Mouse (Mus musculus): Measurements from ENCODE around the gene Zc3h18. TPM values are rescaled to one million over a fixed set of nuclear protein-coding genes. Genes with fewer than 3 reads are reported as not detected.

Zc3h18 gene
- polyA plus RNA-seq (2015; fragmentation: Nextera tagmentation; extraction: Ambion mirVana) = 47.4 and 52.2 TPM in 2 replicates

DNA sequence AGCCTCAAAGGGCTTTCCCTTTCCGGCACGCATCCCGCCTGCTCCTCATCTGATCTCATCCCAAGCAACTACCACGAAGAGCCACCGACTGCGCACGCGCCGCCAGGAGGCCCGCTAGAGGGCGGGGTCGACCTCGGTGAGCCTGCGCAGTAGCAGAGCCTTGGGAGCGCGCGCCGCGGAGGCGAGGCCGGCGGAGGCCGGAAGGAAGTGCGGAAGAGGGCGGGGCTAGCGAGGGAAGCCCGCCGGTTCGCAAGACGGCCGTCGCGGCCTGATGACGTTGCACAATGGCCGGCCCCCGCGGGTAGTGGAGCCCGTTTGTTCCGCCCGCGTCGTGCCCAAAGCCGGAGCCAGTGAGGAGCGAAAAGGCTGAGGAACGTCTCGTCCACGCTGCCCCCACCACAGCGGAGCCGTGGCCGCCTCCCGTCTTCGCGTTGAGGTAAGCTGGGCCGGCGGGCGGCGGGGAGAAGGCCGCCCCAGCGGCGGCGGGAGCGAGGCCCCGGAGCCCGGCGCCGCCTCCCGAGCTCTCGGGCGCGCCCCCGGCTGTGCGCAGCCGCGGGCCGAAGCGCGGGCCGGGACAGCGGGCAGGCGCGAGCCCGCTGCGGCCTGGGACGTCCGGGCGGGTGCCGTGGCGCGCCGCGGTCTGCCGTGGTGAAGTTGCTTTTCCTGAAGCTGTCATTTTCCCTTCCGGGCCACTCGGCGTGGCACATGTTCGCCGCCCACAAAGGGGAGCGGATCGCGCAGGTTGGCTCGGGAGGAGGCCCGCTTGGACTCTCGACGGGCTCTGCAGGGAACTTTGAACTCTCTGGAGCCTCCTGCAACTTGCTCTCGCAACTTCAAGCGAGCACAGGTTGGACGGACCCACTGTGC, at the start of gene Zc3h18:
Gene Zc3h18, plus strand, starts transcription at position 245 of the 867 bp plus-strand sequence.
- H3K4me3 ChIP-seq = peak within 1 kb of the TSS; percentile 96
- H3K4me2 ChIP-seq = peak within 1 kb of the TSS; percentile 91
- WGBS = under 1% methylated on average over 98 of the region's 107 CpGs
- H3K4me1 ChIP-seq = peaks cover 27% of the 10 kb centered on the region
- peak within 1 kb of the TSS; percentile 86 for H3K27ac ChIP-seq
- peak; percentile 95 for ATAC-seq
- peak within 1 kb of the TSS; percentile 89 for H3K9ac ChIP-seq
- peaks cover 22% of the 10 kb centered on the region for H3K36me3 ChIP-seq (ENCODE audit: poor library complexity, severe bottlenecking)
- H3K27me3 ChIP-seq = no peaks in the 10 kb centered on the region
- no peaks in the 10 kb centered on the region for H3K9me3 ChIP-seq (replicated peaks)

DNA sequence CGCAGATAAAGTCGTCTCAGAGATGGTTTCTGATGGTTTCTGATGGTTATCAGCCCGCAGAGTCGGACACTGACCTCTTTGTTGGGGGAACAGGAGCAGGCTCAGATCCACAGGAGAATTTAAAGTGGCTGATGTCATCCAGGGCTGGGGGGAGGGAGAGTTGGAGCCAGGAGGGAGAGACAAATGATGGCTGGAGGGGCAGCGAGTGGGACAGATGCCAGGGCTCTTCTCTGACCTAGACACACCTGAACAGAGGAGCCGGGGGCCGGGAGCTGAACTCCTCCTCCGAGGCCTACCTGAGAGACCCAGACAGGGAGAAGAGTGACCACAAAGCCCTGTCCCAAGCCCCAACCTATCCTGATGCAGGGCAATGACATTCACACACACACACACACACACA, 47.3 kb upstream of the Zc3h18 start:
- ATAC-seq = no peak
- no peaks in the 10 kb centered on the region for H3K36me3 ChIP-seq (ENCODE audit: poor library complexity, severe bottlenecking)
- no peaks in the 10 kb centered on the region for H3K9me3 ChIP-seq (replicated peaks)
- no peak overlapping the region for H3K4me3 ChIP-seq
- no peak overlapping the region for H3K9ac ChIP-seq
- WGBS = 77% methylated on average over 8 of the region's 8 CpGs
- peaks cover 17% of the 10 kb centered on the region for H3K4me1 ChIP-seq
- H3K4me2 ChIP-seq = no peak overlapping the region
- no peak overlapping the region for H3K27ac ChIP-seq
- H3K27me3 ChIP-seq = peaks cover 7% of the 10 kb centered on the region

DNA sequence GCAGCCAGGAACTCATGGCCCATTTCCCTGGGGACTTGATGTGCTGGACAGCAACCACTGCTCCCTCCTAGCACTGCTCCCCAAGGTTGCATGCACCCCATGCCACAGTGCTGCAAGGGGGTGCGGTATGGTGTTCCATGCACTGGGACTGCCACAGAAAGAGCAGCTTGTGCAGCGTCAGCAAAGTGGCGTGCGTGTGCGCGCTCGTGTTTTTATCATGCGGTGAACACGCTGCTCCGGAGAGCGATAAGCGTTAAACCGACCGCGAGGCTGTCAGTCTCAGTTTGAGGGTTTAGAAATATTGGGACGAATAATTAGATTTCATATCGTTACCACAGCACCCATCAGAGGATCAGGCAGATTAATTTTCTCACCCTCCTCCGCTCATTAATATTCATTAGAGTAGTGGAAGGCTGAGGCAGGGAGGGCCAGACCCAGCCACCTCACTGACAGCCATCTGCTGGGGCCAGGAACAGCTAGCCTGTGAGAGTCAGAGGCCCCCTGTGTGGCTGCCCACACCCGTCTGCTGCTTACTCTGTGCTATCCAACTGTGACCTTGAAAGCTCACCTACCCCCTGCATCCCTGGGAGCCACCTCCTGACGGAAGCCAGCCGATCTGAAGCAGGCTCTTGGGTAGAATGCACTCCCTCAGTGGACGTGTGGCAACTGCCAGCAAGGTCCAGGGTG, 46.7 kb upstream of the Zc3h18 start:
- H3K27ac ChIP-seq = no peak overlapping the region
- no peak overlapping the region for H3K9ac ChIP-seq
- H3K36me3 ChIP-seq (ENCODE audit: poor library complexity, severe bottlenecking) = no peaks in the 10 kb centered on the region
- no peak for ATAC-seq
- WGBS = 65% methylated on average over 22 of the region's 22 CpGs
- H3K9me3 ChIP-seq (replicated peaks) = no peaks in the 10 kb centered on the region
- H3K4me3 ChIP-seq = no peak overlapping the region
- no peak overlapping the region for H3K4me2 ChIP-seq
- peaks cover 13% of the 10 kb centered on the region for H3K27me3 ChIP-seq
- peaks cover 11% of the 10 kb centered on the region; the same call in 1 of the 2 replicates for H3K4me1 ChIP-seq

DNA sequence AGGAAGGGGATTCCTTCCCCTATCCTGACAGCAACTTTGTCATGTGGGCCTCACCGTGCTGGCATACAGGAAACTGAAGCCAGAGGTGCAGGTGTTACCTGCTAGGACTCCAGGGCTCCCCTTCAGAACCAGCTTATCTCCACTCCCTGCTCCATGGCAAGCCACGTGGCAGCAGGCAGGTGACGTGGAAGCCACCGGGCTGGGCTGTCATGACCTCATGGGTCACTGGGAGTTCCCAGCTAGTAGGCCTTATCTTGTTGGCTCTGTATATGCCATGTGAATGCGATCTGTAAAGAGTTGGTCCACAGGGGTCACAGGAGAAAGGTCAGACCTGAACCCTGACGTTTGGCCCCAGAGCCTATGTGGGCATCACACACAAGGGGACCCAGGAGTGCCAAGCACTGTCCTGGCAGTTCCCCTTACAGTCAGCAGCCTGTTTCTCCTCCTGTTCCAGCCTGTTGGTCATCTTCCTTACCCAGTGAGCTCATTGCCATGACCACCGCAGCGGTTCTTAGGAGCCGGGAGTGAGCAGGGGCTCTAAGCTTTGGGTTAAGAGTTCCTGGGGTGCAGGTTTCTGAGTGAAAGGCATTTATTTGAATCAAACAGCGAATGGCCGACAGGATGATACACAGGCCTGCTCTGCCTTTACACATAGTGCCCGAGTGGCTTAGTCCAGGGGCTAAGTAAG, 45.8 kb upstream of the Zc3h18 start:
- no peak overlapping the region for H3K4me2 ChIP-seq
- no peak for ATAC-seq
- no peaks in the 10 kb centered on the region for H3K36me3 ChIP-seq (ENCODE audit: poor library complexity, severe bottlenecking)
- no peak overlapping the region for H3K27ac ChIP-seq
- no peak overlapping the region for H3K9ac ChIP-seq
- H3K9me3 ChIP-seq (replicated peaks) = no peaks in the 10 kb centered on the region
- peaks cover 22% of the 10 kb centered on the region for H3K27me3 ChIP-seq
- H3K4me3 ChIP-seq = no peak overlapping the region
- H3K4me1 ChIP-seq = peaks cover 13% of the 10 kb centered on the region
- 76% methylated on average over 12 of the region's 12 CpGs for WGBS

DNA sequence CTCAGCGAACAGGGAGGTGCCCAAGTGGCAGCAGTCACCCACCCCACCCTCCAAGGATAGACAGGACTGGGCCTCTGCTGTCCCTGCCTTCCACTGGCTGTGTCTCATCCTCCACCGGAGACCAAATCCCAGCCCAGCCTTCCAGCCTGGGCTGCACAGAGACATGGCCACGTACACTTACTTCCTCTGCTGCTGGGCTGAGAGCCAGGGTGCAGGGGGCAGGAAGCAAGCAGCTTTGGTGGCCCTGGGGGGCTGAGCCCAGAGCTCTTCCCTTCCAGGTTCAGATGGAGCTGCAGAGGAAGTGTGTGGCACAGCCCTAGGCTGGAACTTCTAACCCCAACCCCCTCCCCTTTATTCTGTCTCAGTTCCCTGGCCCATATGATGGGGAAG, 45.3 kb upstream of the Zc3h18 start:
- H3K9ac ChIP-seq = 0 out of 2 replicates have a peak overlapping the region, but pooled peaks have one; percentile 27
- 68% methylated on average over 3 of the region's 3 CpGs for WGBS
- H3K36me3 ChIP-seq (ENCODE audit: poor library complexity, severe bottlenecking) = no peaks in the 10 kb centered on the region
- no peak overlapping the region for H3K4me3 ChIP-seq
- H3K27me3 ChIP-seq = peaks cover 27% of the 10 kb centered on the region
- H3K4me1 ChIP-seq = peaks cover 14% of the 10 kb centered on the region
- no peak overlapping the region for H3K4me2 ChIP-seq
- no peak overlapping the region for H3K27ac ChIP-seq
- ATAC-seq = no peak
- H3K9me3 ChIP-seq (replicated peaks) = no peaks in the 10 kb centered on the region

DNA sequence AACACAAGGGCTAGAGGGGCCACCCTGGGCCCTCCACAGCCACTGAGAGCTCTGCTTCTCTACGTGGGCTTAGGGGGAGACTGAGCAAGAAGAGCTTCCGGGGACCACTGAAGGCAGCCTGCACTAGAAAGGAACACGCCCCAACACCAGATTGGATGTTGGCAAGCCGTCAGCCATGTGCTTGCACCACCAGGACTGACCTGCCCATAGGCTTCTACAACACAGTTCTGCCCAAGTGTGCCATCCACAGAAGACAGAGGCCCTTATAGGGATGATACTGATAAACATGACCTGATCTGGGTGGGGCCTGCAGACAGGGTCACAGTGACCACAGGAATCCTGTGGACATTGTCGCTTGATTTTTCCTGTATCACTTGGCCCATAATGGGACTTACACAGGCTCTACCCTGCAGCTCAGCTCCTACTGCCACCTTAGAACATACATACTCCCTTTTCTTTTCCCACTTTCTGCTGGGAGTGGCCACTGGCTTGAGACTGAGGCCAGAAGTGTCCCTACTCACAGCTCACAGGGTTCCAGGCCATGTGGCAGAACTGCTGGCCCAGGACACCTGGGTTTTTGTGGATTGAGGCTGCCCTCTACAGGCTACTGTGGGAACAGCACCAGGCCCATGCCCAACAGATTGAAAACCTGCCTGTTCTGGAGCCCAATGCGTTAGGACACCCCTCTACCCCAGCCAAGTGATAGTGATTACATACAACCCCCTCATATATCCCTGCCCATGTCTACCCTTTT, 43.5 kb upstream of the Zc3h18 start:
- Histone ChIP-seq H3K27ac (no peak overlapping the region), H3K4me2 (no peak overlapping the region), H3K9me3 (replicated peaks) (no peaks in the 10 kb centered on the region), H3K9ac (no peak overlapping the region), H3K4me1 (peaks cover 16% of the 10 kb centered on the region), H3K36me3 (ENCODE audit: poor library complexity, severe bottlenecking) (no peaks in the 10 kb centered on the region), H3K27me3 (peaks cover 41% of the 10 kb centered on the region), H3K4me3 (no peak overlapping the region)
- ATAC-seq = peak; percentile 11; the same call in 1 of the 2 replicates
- WGBS = 70% methylated on average over 6 of the region's 6 CpGs

DNA sequence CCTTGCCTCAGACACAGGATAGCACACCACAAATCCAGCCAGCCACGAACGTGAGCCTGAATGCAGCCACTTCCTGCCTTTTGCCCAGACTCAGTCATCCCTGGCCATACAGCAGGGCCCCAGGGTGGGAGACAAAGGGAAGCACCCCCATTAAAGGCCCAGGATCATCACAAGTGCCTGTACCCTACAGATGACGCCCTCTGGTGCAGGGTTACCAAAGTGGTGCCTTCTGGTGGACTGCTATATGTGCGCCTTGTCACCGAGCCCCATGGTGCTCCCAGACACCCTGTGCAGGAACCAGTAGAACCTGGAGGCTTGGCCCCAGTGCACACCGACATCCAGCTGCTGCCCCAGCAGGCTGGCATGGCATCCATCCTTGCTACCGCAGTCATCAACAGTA, 42.9 kb upstream of the Zc3h18 start:
- no peak overlapping the region for H3K4me3 ChIP-seq
- no peak overlapping the region for H3K4me2 ChIP-seq
- no peak for ATAC-seq
- H3K36me3 ChIP-seq (ENCODE audit: poor library complexity, severe bottlenecking) = no peaks in the 10 kb centered on the region
- H3K9me3 ChIP-seq (replicated peaks) = no peaks in the 10 kb centered on the region
- H3K27ac ChIP-seq = no peak overlapping the region
- H3K4me1 ChIP-seq = peaks cover 16% of the 10 kb centered on the region
- no peak overlapping the region for H3K9ac ChIP-seq
- WGBS = 76% methylated on average over 7 of the region's 7 CpGs
- peaks cover 47% of the 10 kb centered on the region for H3K27me3 ChIP-seq

DNA sequence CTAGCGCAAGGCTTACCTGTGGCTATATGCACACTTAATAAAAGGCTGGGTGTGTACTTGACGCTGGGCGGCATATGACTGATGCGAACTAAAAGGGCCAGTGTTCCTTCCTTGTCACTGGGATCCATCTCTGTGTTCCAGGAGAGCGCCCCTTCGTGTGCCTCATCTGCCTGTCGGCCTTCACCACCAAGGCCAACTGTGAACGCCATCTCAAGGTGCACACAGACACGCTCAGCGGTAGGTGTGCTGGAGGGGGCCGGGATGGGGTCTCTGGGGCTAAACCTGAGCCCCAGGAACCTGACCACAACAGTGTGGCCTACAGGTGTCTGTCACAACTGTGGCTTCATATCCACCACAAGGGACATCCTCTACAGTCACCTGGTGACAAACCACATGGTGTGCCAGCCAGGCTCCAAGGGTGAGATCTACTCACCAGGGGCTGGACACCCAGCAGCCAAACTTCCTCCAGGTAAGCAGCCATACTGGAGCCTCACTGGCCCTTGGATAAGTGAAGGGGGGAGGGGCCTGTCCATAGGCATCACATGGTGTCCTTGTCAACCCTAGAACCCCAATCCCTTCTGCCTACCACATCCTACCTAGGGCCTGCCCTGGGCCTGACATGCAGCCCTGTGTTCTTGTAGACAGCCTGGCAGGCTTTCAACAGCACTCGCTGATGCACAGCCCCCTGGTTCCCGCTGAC, 41.5 kb upstream of the Zc3h18 start:
- 81% methylated on average over 13 of the region's 13 CpGs for WGBS
- peaks cover 61% of the 10 kb centered on the region for H3K27me3 ChIP-seq
- peak overlapping the region; percentile 93; the same call in 1 of the 2 replicates for H3K4me2 ChIP-seq
- H3K9ac ChIP-seq = no peak overlapping the region
- no peak for ATAC-seq
- H3K4me3 ChIP-seq = no peak overlapping the region; the same call in 1 of the 2 replicates
- no peaks in the 10 kb centered on the region for H3K9me3 ChIP-seq (replicated peaks)
- H3K36me3 ChIP-seq (ENCODE audit: poor library complexity, severe bottlenecking) = no peaks in the 10 kb centered on the region
- peaks cover 15% of the 10 kb centered on the region for H3K4me1 ChIP-seq
- no peak overlapping the region for H3K27ac ChIP-seq

DNA sequence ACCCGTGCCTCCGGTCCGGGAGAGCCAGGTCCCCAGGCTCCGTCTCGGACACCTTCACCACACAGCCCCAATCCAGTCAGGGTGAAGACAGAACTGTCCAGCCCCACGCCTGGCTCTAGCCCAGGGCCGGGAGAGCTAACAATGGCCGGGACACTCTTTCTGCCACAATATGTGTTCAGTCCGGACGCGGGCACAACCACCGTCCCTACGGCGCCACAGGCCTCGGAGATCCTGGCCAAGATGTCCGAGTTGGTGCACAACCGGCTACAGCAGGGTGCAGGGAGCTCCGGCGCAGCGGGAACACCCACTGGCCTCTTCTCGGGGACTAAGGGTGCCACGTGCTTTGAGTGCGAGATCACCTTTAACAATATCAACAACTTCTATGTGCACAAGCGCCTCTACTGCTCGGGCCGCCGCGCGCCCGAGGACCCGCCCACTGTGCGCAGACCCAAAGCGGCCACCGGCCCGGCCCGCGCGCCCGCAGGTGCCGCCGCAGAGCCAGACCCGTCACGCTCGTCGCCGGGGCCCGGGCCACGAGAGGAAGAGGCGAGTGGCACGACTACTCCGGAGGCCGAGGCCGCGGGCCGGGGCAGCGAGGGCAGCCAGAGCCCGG, 40.7 kb upstream of the Zc3h18 start:
- WGBS = 6% methylated on average over 56 of the region's 57 CpGs
- peaks cover 67% of the 10 kb centered on the region for H3K27me3 ChIP-seq

DNA sequence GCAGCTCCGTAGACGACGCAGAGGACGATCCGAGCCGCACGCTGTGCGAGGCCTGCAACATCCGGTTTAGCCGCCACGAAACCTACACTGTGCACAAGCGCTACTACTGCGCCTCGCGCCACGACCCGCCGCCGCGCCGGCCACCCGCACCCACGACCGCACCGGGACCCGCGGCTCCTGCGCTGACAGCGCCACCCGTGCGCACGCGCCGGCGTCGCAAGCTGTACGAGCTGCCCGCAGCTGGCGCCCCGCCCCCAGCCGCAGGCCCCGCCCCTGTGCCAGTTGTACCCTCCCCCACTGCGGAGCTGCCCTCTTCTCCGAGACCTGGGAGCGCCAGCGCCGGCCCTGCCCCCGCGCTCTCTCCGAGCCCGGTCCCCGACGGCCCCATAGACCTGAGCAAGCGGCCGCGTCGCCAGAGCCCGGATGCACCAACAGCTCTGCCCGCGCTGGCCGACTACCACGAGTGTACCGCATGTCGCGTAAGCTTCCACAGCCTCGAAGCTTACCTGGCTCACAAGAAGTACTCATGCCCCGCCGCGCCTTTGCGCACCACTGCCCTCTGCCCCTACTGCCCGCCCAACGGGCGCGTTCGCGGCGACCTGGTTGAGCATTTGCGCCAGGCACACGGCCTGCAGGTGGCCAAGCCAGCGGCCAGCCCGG, 40.0 kb upstream of the Zc3h18 start:
- Histone ChIP-seq H3K36me3 (ENCODE audit: poor library complexity, severe bottlenecking) (no peaks in the 10 kb centered on the region), H3K4me3 (peak overlapping the region; percentile 59), H3K4me2 (peak overlapping the region; percentile 93), H3K9ac (peak overlapping the region; percentile 63), H3K27me3 (peaks cover 73% of the 10 kb centered on the region), H3K4me1 (peaks cover 14% of the 10 kb centered on the region), H3K27ac (no peak overlapping the region), H3K9me3 (replicated peaks) (no peaks in the 10 kb centered on the region)
- peak; percentile 77 for ATAC-seq
- WGBS = 3% methylated on average over 71 of the region's 81 CpGs

More for the DNA sequence above, 40.7 kb upstream of the Zc3h18 start:
- Histone ChIP-seq H3K36me3 (ENCODE audit: poor library complexity, severe bottlenecking) (no peaks in the 10 kb centered on the region), H3K4me2 (peak overlapping the region; percentile 93), H3K4me1 (peaks cover 14% of the 10 kb centered on the region), H3K4me3 (peak overlapping the region; percentile 59), H3K9me3 (replicated peaks) (no peaks in the 10 kb centered on the region), H3K9ac (peak overlapping the region; percentile 63), H3K27ac (no peak overlapping the region)
- ATAC-seq = peak; percentile 63

All from forebrain, embryonic 13.5 days (tissue).